Mouse (Mus musculus): ENCODE measurements around the gene Klk7.

- TF ChIP-seq CTCF (IDR thresholded peaks at IDR 0.05; ENCODE audit: low read depth, low read length) (no peak), POLR2A (IDR thresholded peaks at IDR 0.05; ENCODE audit: borderline replicate concordance, low read depth, low read length) (no peak)
Measured at GRCm38 (mm10) chr7:43789295-43789694, 21.8 kb upstream of the Klk7 start.

Data from bone marrow macrophage, adult 2 months (primary cell).